Mouse (Mus musculus) myocyte (in vitro differentiated cells): Measurements from ENCODE around the gene Mtmr4. TPM values are rescaled to one million over a fixed set of nuclear protein-coding genes. Genes with fewer than 3 reads are reported as not detected.
A peak's percentile ranks its signal among the peaks of the same experiment; 100 is the strongest.

Experiments used
- H3K27me3 ChIP-seq: one replicate; pipeline ENCODE4 v1.6.1; 2011; ENCODE audit not compliant: control insufficient read depth, insufficient read depth, insufficient read length
- H3K36me3 ChIP-seq: one replicate; pipeline ENCODE4 v1.6.1; 2011; ENCODE audit not compliant: control insufficient read depth, insufficient read depth
- H3K4me2 ChIP-seq: one replicate; pipeline ENCODE4 v1.6.1; 2011; ENCODE audit warnings: low read depth, control low read depth
- H3K4me3 ChIP-seq: one replicate; pipeline ENCODE4 v1.5.1; 2011; ENCODE audit warnings: mild to moderate bottlenecking, control low read depth, moderate library complexity
- H3K79me2 ChIP-seq: one replicate; pipeline ENCODE4 v1.6.1; 2011; ENCODE audit not compliant: control insufficient read depth, insufficient read depth
- H3ac ChIP-seq: one replicate; pipeline ENCODE4 v1.6.1; 2011; ENCODE audit not compliant: control insufficient read depth, insufficient read length
- CEBPB ChIP-seq: IDR thresholded peaks from 2 replicates; pipeline ENCODE4 v1.6.1; 2011; ENCODE audit warnings: mild to moderate bottlenecking, moderate library complexity; ENCODE audit not compliant: poor library complexity, insufficient read depth, severe bottlenecking
- E2F4 ChIP-seq: IDR thresholded peaks from one replicate; pipeline ENCODE4 v1.6.1; 2011; ENCODE audit warnings: mild to moderate bottlenecking, control low read depth, moderate library complexity; ENCODE audit not compliant: insufficient read depth
- MAX ChIP-seq: IDR thresholded peaks from one replicate; pipeline ENCODE4 v1.6.1; 2011; ENCODE audit warnings: low read depth, mild to moderate bottlenecking, control low read depth
- MYOD1 ChIP-seq, 3 experiments: IDR thresholded peaks; one replicate each; pipeline ENCODE4 v1.6.1; 2011; ENCODE audit warnings: control low read depth in 2 of 3, low read depth in 2 of 3, mild to moderate bottlenecking in 2 of 3, moderate library complexity in 1 of 3; ENCODE audit not compliant: insufficient read length in 2 of 3, control insufficient read depth in 1 of 3
- MYOG ChIP-seq, 3 experiments: IDR thresholded peaks; one replicate each; pipeline ENCODE4 v1.6.1; 2011; ENCODE audit warnings: control low read depth in 2 of 3, low read depth in 2 of 3, mild to moderate bottlenecking in 2 of 3; ENCODE audit not compliant: insufficient read length in 2 of 3, control insufficient read depth in 1 of 3, insufficient read depth in 1 of 3
- POLR2AphosphoS2 ChIP-seq: IDR thresholded peaks from one replicate; pipeline ENCODE4 v1.6.1; 2011; ENCODE audit warnings: low read depth, control low read depth; ENCODE audit not compliant: insufficient read length
- REST ChIP-seq: IDR thresholded peaks from one replicate; pipeline ENCODE4 v1.6.1; 2011; ENCODE audit warnings: mild to moderate bottlenecking, control low read depth, moderate library complexity; ENCODE audit not compliant: insufficient read depth, insufficient read length
- SRF ChIP-seq: IDR thresholded peaks from one replicate; pipeline ENCODE4 v1.6.1; 2011; ENCODE audit warnings: low read depth; ENCODE audit not compliant: control insufficient read depth, insufficient read length
- TCF12 ChIP-seq: IDR thresholded peaks from one replicate; pipeline ENCODE4 v1.6.1; 2011; ENCODE audit warnings: mild to moderate bottlenecking, control low read depth; ENCODE audit not compliant: poor library complexity, insufficient read depth, severe bottlenecking
- TCF3 ChIP-seq: IDR thresholded peaks from one replicate; pipeline ENCODE4 v1.6.1; 2011; ENCODE audit warnings: low read depth, control low read depth; ENCODE audit not compliant: insufficient read length
- USF1 ChIP-seq: IDR thresholded peaks from one replicate; pipeline ENCODE4 v1.6.1; 2011; ENCODE audit warnings: low read depth, mild to moderate bottlenecking, control low read depth, moderate library complexity
- polyA plus RNA-seq: library from polyadenylated mRNA; unstranded; fragments of >200 nt; fragmentation: generic; extraction: Trizol; gene quantifications from one replicate; pipeline ENCODE4 v1.2.1, GENCODE M21; 2012; ENCODE audit warnings: missing spikeins

Mtmr4 gene
- polyA plus RNA-seq, 1 experiment = 10.6 TPM

- H3K36me3 ChIP-seq = no peaks in the 10 kb centered on the region
- H3K79me2 ChIP-seq = no peaks in the 10 kb centered on the region
- no peak overlapping the region for H3ac ChIP-seq
- peaks cover 20% of the 10 kb centered on the region for H3K27me3 ChIP-seq
- H3K4me2 ChIP-seq = no peak overlapping the region
- no peak overlapping the region for H3K4me3 ChIP-seq
- no peak for TF ChIP-seq CEBPB
- no peak for TF ChIP-seq MAX
- no peak for TF ChIP-seq REST
- no peak for TF ChIP-seq TCF3
- no peak for TF ChIP-seq MYOG (IDR thresholded peaks at IDR 0.05; ENCODE audit: control insufficient read depth in 1 of 3, insufficient read depth in 1 of 3, insufficient read length in 2 of 3, low read depth in 2 of 3)
- no peak for TF ChIP-seq TCF12
- no peak for TF ChIP-seq POLR2AphosphoS2
- TF ChIP-seq E2F4 = no peak
- no peak for TF ChIP-seq SRF
Observed at GRCm38 (mm10) chr11:87581161-87581865, 10.6 kb upstream of the Mtmr4 start.

GRCm38 (mm10) chr11:87581933-87582710 lies 9.8 kb upstream of the Mtmr4 start:
- H3K4me3 ChIP-seq = no peak overlapping the region
- TF ChIP-seq MYOG (IDR thresholded peaks at IDR 0.05; ENCODE audit: control insufficient read depth in 1 of 3, insufficient read depth in 1 of 3, insufficient read length in 2 of 3, low read depth in 2 of 3) = peak in 1 of 3 experiments; percentile 32
- peak in 1 of 3 experiments; percentile 40 for TF ChIP-seq MYOD1 (IDR thresholded peaks at IDR 0.05; ENCODE audit: control insufficient read depth in 1 of 3, insufficient read length in 2 of 3, low read depth in 2 of 3)
- no peak for TF ChIP-seq TCF3
- H3K79me2 ChIP-seq = no peaks in the 10 kb centered on the region

DNA sequence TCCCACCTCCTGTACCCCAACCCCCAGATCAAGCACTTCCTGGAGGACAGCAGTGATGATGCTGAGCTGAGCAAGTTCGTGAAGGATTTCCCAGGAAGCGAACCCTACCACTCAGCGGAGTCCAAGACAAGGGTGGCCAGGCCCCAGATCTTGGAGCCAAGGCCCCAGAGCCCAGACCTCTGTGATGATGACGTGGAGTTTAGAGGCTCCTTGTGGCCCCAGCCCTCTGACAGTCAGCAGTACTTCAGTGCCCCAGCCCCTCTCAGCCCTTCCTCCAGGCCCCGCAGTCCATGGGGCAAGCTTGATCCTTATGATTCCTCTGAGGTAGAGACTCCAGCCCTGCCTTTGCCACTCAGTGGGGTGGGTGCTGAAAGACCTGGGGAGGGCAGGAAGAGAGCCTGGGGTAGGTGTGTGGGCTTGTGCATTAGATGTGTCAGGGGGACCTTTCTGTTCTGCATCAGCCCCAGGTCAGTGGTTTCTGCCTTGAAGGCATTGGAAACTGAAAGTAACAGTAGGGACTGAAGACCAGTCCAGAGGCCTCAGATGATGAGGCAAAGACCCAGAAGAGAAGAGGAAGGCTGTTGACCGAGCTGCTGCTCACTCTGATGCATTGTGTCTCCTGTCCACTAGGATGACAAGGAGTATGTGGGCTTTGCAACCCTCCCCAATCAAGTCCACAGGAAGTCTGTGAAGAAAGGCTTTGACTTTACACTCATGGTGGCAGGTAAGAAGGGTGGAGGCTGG lies 8.5 kb upstream of the Mtmr4 start:
- H3K4me3 ChIP-seq = no peak overlapping the region

More at GRCm38 (mm10) chr11:87581933-87582710, 9.8 kb upstream of the Mtmr4 start:
- H3ac ChIP-seq = no peak overlapping the region
- peaks cover 16% of the 10 kb centered on the region for H3K27me3 ChIP-seq
- H3K36me3 ChIP-seq = no peaks in the 10 kb centered on the region
- H3K4me2 ChIP-seq = no peak overlapping the region

GRCm38 (mm10) chr11:87584711-87585505 lies 7.1 kb upstream of the Mtmr4 start:
- TF ChIP-seq CEBPB (no peak), TCF12 (no peak), MYOD1 (IDR thresholded peaks at IDR 0.05; ENCODE audit: control insufficient read depth in 1 of 3, insufficient read length in 2 of 3, low read depth in 2 of 3) (peak in 1 of 3 experiments; percentile 56), MYOG (IDR thresholded peaks at IDR 0.05; ENCODE audit: control insufficient read depth in 1 of 3, insufficient read depth in 1 of 3, insufficient read length in 2 of 3, low read depth in 2 of 3) (peak in 1 of 3 experiments; percentile 52)
- Histone ChIP-seq H3K4me2 (no peak overlapping the region), H3K79me2 (no peaks in the 10 kb centered on the region), H3ac (no peak overlapping the region), H3K36me3 (no peaks in the 10 kb centered on the region), H3K4me3 (no peak overlapping the region), H3K27me3 (no peaks in the 10 kb centered on the region)

More for the DNA sequence above, 8.5 kb upstream of the Mtmr4 start:
- H3K36me3 ChIP-seq = no peaks in the 10 kb centered on the region
- no peak overlapping the region for H3K4me2 ChIP-seq
- no peaks in the 10 kb centered on the region for H3K79me2 ChIP-seq
- peaks cover 2% of the 10 kb centered on the region for H3K27me3 ChIP-seq
- no peak for TF ChIP-seq SRF
- TF ChIP-seq CEBPB = no peak
- no peak for TF ChIP-seq POLR2AphosphoS2
- no peak for TF ChIP-seq MYOD1 (IDR thresholded peaks at IDR 0.05; ENCODE audit: control insufficient read depth in 1 of 3, insufficient read length in 2 of 3, low read depth in 2 of 3)
- no peak for TF ChIP-seq USF1
- TF ChIP-seq MAX = no peak
- TF ChIP-seq E2F4 = no peak
- no peak for TF ChIP-seq MYOG (IDR thresholded peaks at IDR 0.05; ENCODE audit: control insufficient read depth in 1 of 3, insufficient read depth in 1 of 3, insufficient read length in 2 of 3, low read depth in 2 of 3)
- TF ChIP-seq REST = no peak
- no peak for TF ChIP-seq TCF3
- TF ChIP-seq TCF12 = no peak
- no peak overlapping the region for H3ac ChIP-seq
